Mouse (Mus musculus) layer of hippocampus, postnatal 10 days (tissue): ENCODE measurements around the gene Elf3. TPM values are rescaled to one million over a fixed set of nuclear protein-coding genes. Genes with fewer than 3 reads are reported as not detected.
"Not testable (repeated sequence)": the region's sequence is repeated elsewhere in the genome, so short reads cannot be mapped to it uniquely, and the experiment has no call there.

Source experiments
- DNase-seq, 2 experiments: peaks; one replicate each; pipeline ENCODE4 v3.0.0; 2021; ENCODE audit warnings: low spot score in 2 of 2
- long read RNA-seq: library from polyadenylated mRNA; stranded (forward); transcript quantifications from one replicate; pipeline ENCODE4 v2.0.0, GENCODE M21; 2023
- total RNA-seq, 2 experiments: library from RNA; stranded (reverse); gene quantifications; 2 replicates each; pipeline ENCODE4 v1.2.3; 2021

The Elf3 gene
- total RNA-seq = not detected
- long read RNA-seq = 0 reads

DNA sequence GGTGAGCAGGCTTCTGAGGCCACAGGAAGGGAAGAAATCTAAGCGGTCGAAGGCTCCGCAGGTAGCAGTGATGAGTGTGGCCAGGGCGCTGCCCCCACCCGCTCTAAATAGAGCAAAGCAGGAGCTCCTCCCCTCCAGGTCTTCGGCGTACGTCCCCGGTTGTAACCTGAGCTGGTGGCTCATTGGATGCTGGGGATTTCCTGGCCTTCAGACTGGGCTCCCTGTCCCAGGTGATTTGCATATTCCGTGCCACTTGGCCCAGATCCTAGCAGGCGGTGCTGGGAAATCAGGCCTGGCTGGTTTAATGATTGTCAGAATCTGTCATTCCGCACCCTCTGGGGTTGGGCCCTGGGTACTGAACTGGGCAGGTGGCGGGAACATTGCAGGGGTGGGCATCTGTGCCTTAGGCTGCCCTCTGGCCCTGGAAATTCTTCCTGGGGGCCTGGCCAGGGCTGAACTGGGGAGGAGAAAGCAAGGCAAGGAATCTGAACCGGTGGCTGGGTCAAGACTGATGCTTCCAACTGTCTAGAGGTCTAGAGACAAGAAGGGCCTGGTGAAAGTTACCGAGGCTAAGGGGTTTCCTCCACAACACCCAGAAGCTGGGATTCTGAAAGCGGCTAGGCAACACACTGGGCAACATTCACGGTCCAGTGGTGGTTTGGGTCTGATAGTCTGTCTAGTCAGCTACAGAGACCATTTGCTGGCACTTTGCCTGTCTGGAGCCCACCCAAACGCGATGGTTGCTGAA lies at the start of gene Elf3:
TSS of gene Elf3 (minus strand) at position 189 of the 748 bp plus-strand sequence.
- peak; percentile 18 to 24 for DNase-seq

DNA sequence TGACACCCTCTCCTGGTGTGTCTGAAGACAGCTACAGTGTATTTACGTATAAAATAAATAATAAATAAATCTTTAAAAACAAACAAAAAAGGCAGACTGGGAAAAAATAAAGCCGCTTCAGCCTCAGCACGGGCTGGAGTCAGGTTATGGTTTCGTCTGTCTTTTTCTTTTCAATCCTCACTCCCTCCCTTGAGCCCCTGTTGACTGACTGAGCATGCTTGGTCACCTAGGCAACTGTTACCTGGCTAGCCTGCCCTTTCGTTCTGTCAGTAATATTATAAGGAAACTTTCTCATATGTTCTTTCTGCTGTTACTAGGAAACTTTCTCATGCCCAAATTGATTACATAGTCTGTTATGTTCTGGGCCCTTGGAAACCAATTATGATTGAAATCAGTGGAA lies 32.5 kb upstream of the Elf3 start:
- no peak for DNase-seq

DNA sequence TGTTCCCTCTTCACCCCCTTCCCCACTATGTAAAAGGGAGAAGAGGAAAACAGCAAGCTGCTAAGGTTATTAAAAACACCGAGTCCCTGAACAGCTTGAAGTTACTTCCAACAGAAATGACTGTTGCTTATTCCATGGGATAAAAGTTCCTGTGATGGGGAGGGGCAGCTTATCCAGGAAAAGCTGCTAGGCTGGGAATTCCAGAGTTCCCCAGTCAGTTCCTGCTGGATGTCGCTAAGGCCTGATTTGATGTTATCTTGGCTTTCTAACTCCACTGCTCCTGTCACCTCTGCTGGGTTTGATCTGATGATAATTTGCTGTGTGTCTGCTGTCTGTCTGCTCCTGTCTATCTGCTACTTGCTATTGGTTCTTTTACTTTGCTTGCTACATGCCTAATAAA lies 27.9 kb upstream of the Elf3 start:
- no peak for DNase-seq

DNA sequence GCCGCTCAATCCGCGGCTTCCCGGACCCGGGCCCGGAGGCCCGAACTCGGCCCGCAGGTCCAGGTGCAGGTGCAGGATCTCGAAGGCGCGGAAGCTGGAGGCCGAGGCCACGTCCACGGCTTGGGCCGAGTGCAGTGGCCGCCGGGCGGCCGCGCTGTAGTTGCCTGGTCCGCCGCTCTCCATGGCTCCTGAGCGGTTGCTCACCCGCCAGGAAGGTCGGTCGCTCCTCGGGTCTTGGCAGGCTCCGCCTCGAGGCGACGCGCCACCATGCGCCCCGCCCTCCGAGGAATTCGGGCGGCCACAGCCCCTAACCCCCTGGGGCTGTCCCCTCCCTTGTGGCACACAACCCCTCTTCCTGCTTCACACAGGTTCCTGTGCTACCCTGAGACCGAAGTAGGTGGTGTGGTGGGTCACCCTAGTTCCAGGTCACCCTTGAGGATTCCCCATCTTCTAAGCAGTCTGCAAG lies 25.5 kb upstream of the Elf3 start, which contains the start of gene Rnpep:
TSS of gene Rnpep (minus strand) at position 259 of the 466 bp plus-strand sequence.
- peak; percentile 73 to 79 for DNase-seq

DNA sequence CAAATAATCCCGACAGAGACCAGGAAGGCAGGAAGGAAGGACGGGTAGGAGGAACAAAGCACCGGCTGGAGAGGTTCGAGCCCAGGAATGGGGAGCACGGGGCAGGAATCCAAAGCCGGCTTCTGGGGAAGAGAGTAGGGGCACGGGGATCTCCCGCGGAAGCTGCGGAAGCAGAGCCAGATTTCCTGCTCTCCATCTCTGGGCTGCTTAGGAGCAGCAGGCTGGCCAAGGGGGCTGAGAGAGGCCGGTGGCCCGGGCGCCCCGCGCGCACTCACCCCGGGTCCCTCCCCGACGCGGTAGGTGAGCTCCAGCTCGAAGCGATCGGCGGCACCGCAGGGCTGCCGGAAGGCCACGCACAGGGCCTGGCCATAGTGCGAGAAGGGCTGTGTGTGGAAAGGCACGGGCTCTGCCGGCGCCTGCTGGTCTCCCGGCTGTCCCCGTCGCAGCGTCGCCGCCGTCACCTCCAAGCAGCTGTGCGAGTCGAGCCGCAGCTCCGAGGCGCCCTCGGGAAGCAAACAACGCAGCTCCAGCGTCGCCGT lies 25.0 kb upstream of the Elf3 start:
- DNase-seq = no peak

DNA sequence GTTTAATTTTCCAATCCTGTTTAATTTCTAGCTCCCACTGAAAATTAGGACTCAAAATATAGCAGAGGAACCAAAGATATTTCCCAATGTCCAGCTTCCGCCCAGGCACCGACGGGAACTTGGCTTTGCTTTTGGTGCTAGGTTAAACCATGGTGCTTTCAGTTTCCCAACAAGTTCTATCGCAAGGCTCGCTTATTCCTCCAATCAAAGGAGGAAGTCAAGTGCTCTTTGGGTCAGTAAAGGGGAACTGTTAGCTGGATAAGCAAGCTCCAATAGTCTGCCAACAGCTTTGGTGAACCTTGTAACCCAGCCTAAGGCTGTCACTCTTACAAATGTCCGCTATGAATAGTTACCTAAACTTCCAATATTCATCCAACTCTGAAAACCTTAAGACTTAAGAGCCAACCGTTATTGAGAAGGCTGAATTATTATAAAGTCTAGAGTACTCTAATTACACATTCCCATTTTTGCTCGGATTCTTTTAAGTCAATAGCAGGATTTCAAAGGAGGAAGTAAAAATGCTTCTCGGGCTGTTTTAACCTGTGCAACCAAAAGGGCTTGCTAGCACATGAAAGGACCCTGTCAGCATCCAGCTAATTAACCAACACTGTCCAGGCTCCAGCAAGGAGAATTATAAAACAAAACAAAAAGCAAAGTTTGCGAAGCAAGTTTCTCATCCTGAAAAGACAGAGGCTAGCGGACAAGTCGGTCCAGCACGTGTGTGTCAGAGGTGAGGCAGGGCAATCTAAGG lies 24.3 kb upstream of the Elf3 start:
- no peak for DNase-seq

DNA sequence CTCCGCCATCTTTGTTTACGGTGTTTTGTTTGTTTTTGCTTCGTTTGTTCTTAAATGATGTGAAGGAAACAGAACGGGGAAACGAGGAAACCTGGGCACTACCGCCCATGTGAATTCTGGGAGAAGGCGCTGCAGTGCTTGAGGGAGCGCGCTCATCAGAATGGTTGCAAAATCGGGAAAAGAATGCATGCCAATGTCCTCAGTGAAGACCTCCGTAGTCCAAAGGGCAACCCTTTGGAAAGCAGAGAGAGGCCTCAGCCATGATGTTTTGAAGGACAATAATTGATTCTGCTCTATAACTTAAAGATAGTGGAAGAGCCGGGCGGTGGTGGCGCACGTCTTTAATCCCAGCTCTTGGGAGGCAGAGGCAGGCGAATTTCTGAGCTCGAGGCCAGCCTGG lies 23.5 kb upstream of the Elf3 start:
- no peak for DNase-seq

DNA sequence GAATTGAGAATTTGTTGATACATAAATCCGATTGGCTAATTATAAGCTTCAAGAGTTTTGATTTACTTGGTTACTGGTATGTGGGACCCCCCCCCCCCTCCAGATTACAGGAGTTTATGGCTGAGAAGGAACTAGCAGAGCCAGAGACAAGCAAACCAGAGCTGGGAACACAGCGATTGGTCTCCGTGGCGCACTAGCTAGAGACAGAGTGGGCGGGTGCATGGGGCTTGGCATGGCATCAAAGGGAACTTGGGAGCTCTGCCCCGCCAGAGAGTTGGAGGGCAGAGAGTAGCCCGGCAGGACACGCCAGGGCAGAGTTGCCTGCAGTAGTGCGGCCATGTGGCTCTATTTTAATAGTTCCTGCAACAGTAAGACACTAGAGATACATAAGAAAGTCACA lies 22.3 kb upstream of the Elf3 start:
- peak; percentile 57 to 74 for DNase-seq

DNA sequence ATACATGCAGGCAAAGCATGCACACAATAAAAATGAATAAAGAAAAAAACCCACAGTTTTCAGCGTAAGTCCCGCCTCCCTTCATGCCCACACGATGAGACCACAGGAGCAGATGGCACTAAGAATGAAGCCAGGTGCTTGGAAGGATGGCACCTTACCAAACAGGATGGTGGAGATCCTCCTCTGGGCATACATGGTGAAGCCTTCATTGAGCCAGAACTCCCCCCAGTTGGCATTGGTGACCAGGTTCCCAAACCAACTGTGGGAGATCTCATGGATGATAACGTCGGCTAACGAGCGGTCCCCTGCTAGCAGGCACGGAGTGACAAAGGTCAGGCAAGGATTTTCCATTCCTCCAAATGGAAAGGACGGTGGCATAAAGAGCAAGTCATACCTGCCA lies 13.0 kb upstream of the Elf3 start:
- no peak for DNase-seq

DNA sequence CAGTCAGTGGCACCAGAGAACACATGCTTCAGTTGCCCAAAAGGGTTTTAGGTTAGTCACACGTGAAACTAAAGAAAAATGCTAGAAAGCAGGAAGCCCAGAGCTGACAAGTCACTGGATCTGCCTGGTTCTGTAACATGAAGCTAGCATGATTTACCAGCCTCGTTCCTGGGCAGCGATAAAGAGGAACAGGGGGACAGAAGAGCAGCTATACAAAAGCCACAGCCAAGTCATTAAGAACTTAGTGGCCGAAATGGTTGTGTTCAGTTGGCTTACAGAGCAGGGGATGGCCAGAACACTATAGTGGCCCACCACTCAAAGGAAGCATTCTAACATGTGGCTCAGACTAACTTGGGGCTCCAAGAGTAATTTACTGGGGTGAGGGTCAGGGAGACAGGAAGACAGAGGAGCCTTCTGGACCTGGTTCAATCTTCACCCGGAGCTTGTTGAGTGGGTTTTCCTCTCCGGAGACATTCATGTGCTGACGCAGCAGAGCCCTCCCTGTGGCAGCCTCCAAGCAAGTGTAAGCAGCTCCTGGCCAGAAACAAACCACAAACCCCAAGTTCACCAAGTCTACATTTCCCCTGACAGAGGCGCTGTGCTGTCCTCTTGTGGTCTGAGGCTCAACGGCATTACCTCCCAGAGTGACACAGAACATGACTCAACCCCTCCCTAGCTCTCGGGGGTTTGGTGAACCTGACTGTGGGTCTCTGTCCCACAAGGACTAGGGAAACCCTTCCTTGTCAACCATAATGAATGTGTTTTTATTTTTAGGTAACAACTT lies 9.5 kb upstream of the Elf3 start:
- DNase-seq = no peak

DNA sequence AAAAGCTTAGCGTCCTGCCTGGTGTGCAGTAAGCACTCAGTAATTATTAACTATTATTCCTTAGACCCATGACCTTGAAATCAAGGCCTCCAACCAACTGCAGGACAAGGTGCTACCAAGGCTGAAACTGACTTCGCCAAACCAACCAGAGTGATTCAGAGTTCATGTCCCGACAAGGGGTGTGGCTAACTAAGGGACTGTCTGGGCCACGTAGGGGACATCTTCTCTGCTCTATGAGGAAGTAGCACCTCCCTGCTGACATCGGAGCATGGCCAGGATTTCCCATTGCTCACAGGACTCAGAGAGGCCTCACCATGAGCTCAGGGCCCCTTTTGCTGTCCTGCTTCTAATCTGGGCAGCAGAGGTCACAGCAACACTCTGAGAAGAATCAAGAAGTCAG lies 7.5 kb upstream of the Elf3 start:
- DNase-seq = no peak

DNA sequence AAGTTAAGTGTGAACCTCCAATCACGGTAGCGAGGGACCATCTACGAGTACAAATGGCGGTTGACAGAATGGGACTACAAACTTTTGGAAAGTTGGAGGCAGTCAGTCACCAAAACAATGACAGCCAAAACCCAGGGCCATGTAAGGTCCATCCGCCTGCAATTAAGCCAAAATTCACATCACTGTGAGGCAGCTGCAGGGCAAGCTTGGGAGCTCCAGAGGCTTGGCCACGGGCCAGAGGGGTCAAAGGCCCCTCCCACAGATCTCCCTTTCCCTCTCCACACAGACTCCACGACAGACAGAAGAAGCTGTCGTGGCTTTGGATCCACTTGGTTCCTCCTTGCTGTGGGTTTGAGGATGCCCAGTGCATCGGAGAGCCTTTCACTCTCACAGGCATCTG lies 4.9 kb upstream of the Elf3 start:
- DNase-seq = no peak

DNA sequence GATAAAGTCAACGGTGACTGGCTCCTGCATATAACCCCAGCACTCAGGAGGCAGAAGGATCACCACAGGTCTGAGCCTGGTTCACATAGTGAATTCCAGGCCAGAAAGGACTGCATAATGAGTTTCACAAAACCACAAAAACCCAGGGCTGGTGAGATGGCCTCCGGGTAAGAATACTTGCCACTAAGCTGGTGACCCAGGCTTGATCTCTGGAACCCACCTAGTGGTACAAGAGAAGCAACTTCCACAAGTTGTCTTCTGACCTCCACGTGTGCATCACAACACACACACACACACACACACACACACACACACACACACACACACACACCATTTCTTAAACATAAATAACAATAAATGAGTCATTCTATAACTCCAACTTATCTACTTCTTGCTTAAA lies 4.0 kb upstream of the Elf3 start:
- no peak for DNase-seq

DNA sequence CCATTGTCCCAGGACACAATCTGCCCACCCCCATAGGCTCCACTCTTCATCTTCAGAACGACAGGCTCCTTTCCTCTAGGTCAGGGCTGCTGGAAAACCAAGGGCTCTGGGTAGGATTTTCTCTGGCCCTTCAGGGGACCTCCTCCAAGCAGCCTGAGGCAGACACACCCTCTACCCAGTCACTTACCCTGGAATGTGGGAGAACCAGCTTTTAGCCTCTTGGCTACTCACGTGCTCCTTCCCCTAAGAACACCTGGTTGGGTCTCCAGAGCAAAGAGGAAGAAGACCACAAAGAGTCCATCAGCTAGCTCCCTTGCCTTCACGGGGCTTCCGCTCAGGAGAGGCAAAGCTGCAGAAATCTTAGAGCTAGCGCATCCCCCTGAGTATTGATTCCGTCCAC lies 2.6 kb upstream of the Elf3 start:
- no peak for DNase-seq

DNA sequence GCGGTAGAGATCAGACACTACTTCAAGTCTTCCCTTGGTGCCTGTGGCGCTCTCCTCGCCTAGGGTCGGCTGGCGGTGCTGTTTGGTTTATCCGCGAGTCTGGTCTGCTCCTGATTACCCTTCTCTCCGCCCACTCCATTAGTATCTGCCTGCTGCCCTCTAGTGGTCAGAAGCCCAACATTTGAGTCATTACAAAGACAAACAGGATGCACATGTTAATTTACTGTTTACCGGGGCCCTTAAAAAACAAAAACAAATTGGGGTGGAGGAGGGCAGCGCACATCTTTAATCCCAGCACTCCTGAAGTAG lies 714 bp upstream of the Elf3 start:
- DNase-seq = peak; percentile 87 to 88

DNA sequence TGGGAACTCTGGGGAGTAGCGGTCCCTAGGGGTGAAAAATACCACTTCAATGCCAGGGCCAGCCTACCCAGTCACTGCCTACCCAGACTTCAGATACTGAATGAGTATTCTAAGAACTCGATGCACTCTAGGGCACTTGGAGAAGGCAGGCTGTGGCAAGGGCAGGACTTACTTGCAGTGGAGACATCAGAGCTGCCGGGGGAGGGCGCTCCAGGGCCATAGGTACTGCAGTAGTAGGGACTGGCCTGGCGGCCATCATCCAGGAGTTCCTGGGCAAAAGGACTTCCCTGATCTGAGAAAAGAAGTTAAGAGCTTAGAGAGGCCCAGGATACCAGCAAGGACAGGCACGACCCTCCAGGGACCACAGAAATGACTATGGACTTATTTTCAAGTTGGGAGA lies 2.1 kb downstream of the Elf3 start:
- DNase-seq = no peak

DNA sequence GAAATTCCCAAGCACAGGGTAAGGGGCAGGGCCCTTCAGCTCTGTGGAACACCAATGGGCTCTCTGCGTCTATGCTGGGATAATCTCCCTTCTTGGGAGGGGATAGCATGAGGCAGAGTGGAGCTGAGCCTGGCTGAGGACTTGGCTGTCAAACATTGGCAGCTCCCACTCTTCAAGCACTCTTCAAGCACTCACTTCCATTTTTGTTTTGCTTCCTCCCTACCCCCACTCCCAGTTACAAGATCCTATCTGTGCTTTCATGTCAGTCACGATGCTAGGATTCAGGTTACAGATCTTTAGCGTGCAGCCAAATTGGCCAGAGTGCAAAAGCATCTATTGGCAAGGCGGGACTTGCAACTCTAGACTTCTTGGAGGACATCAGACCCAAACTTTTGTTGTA lies 5.5 kb downstream of the Elf3 start:
- DNase-seq = no peak

DNA sequence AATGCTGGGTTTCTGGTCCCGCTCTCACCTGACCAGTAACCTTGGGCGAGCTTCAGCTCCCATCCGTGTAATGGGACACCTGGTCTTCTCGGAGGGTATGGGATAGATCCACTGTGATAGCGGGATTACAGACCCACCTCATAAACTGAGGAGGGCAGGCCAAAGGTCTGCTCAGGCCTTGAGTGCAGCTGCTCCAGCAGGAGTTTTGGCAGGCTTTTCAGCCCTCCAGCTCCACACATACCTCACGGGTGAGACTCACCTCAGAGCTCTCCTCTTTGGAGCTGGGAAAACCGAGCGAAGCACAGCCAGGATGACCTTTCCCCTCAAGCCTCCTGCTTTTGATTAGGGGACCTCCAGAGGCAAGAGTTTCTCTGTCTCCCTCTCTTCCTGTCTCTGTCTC lies 7.0 kb downstream of the Elf3 start:
- no peak for DNase-seq

DNA sequence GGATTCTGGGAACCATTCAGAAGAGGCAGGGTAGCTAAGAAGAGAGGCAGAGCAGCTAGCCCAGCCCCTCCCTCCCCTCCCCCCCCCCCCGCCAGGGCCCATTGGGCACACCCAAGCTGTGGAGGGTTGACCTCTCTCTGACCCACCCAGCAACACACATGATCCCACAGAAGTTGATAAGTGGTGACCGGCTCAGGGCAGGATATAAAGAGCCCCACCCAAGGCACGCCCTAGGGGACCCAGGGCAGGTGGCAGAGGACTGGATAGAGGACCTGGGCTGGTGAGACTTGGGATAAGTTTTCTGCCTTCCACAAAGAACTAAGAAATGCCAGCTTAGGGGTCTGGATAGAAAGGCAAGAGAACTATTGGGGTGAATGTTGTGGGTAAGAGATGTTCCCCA lies 7.7 kb downstream of the Elf3 start:
- DNase-seq = no peak

DNA sequence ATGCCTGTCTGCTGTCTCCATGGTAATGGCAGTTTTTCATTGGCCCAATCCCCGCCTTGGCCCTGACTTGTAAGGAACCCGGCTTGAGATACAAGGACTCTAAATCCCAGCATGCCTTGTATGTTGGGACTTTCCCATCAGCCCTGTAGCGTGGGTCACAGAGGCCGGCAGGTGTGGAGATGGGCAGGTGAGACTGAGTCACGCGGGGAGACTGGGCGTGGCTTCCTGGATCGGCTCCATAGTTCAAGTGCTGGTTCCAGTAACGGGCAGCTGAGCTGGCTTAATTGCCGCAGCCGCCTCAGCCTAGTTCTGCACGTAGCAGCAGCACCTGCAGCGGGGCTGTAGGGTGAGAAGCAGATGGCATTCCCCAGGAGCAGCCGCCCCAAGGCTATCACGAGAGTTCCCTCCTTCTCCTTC lies 9.9 kb downstream of the Elf3 start:
- DNase-seq = peak; percentile 39 to 49

DNA sequence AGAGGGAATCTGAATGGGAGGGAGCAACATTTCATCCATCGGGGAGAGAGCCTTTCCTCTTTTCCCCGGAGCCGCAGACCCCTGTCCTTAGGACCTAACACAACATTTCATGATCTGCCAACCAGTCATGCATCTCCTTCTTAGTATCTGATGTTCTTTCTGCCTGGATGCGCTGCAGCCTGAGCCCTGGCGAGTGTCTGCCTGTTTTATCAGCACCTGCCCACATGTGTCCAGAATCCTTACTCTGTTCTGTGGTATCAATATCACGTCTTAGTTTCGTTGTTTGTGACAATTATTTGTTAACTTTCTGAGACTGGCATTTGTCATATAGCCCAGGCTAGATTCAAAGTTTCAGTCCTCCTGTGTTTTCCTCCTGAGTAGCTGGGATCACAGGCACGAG lies 14.4 kb downstream of the Elf3 start:
- DNase-seq = no peak

DNA sequence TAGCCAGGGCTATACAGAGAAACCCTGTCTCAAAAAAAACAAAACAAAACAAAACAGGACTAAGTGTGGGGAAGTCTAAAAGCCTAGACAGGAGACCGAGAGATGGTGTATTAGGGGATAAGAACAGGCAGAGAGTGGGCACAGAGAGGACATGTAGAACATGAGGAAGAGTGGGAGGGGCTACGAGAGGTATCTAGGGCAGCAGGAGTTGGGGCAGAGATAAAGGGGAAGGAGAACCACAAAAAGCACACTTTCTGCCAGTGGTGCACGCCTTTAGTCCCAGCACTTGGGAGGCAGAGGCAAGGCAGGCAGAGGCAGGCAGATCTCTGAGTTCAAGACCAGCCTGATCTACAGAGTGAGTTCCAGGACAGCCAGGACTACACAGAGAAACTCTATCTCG lies 18.2 kb downstream of the Elf3 start:
- not testable (repeated sequence) for DNase-seq
